Mouse (Mus musculus): ENCODE measurements around the gene Dach2. TPM values are rescaled to one million over a fixed set of nuclear protein-coding genes. Genes with fewer than 3 reads are reported as not detected.
"Not testable (repeated sequence)": the region's sequence is repeated elsewhere in the genome, so short reads cannot be mapped to it uniquely, and the experiment has no call there.

Gene Dach2
- total RNA-seq (2021) = 1 to 10 TPM in 1 of 2 experiments, under 1 TPM in 1; 0.56 to 1.1 TPM
- long read RNA-seq, experiment 1 = 0 reads
- long read RNA-seq, experiment 2 = 0 reads

DNA sequence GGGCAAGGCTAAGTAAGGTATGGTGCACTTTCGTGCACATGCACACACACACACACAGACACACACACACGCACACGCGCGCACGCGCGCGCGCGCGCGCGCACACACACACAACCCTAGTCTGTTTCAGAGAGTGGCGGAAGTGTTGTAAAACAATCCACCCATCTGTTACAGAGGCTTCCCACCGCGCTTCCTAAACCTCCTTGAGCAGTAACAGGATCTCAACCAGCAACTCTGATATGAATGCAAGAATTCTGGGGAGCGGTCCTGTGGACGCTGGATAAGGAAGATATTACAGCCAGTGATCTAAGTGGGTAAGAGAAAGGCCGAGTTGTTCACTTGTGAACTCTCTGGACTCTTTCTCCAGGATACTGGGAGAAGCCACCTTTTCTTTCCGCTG, at the start of gene Dach2:
Gene Dach2, plus strand, starts transcription at position 107 of the 400 bp plus-strand sequence.
- no peak for DNase-seq

GRCm38 (mm10) chrX:113252427-113252826, 44.9 kb upstream of the Dach2 start:
- DNase-seq = not testable (repeated sequence)

DNA sequence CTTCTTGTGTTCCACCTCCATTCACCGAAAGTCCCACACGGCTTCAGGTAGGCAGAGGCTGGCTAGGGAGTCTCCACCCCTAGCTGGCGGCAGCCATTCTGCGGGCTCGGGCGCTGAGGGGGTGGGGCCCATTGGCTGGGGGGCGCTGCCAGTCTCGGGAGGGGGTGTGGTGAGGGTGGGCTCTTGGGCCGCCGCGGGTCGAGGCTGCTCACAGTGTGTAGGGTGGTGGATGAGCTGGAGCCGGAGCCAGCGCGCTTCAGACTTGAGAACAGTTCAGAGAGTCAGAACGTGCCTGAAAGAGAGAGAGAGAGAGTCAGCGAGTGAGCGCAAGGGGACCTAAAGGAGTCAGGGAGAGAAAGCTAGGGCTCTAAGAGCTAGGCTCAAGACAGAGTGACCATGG, 721 bp downstream of the Dach2 start:
- DNase-seq = peak; percentile 60

DNA sequence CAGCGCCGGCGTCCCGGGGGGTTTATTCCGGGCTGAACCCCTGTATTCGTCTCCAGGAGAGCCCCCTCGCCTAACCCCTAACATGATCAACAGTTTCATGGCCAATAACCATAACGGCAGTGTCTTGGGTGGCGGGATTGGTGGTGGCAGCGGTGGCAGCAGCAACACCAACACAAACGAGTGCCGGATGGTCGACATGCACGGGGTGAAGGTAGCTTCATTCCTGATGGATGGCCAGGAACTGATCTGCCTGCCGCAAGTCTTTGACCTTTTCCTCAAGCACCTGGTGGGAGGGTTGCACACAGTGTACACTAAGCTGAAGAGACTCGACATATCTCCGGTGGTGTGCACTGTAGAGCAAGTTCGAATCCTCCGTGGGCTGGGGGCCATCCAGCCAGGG, 1.2 kb downstream of the Dach2 start:
- DNase-seq = no peak

DNA sequence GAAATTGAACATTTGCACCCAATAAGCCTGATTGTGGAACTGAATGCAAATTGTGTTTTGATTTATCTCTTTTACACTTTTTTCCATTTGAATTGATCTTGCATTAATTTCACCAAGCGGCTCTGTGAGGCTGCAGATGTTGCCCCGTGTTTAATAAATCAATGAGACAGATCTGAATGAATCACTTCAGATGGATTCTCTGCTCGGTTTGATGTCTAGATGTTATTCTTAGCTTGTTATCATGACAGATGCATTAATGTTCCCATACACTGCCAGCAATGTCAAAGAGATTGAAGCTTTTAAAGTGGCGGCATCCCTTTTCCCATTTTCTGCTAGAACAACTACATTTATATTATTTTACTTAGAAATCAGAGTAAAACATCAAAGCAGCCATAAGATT, 7.0 kb downstream of the Dach2 start:
- DNase-seq = no peak

- no peak for DNase-seq
Measured at GRCm38 (mm10) chrX:113338143-113338542, 40.8 kb downstream of the Dach2 start.

GRCm38 (mm10) chrX:113394417-113394816, 97.1 kb downstream of the Dach2 start:
- no peak for DNase-seq

GRCm38 (mm10) chrX:113408756-113409155, 111.4 kb downstream of the Dach2 start:
- DNase-seq = no peak

DNA sequence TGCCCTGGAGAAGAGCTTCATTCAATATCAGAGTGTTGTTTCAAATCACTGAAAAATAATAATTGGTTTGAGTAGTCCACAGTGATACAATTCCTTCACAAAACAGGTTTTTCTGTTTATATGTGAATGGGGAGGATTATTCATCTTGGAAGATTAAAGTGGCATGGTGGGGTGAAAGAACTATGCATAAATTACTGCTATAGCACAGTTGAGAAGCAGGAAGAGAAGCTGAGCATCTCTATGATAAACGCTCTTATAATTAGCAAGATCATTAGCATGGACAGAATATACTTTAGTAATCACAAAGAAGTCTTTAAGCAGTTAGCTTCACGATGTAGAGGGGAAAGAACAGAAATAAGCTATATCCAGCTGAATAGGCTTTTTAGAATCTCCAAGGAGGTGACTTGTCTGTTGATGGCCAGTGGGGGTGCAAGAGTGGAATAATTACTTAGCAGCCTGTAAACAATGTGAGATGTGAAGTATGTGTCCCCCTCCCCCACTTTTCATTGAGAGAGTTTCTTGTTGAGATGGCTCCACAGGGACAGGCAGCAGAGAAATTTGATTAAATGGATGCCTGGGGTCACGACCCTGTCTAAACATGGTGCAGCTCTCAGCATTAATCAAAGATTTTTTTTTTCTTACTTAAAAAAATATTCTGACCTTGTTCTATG, 124.3 kb downstream of the Dach2 start:
- no peak for DNase-seq

- no peak for DNase-seq
Measured at GRCm38 (mm10) chrX:113482131-113482530, 184.8 kb downstream of the Dach2 start.

GRCm38 (mm10) chrX:113545106-113545505, 247.8 kb downstream of the Dach2 start:
- DNase-seq = peak in 1 of 2 experiments; percentile 11

GRCm38 (mm10) chrX:113563897-113564296, 266.6 kb downstream of the Dach2 start:
- no peak for DNase-seq

GRCm38 (mm10) chrX:113666069-113666468, 368.8 kb downstream of the Dach2 start:
- no peak for DNase-seq

DNA sequence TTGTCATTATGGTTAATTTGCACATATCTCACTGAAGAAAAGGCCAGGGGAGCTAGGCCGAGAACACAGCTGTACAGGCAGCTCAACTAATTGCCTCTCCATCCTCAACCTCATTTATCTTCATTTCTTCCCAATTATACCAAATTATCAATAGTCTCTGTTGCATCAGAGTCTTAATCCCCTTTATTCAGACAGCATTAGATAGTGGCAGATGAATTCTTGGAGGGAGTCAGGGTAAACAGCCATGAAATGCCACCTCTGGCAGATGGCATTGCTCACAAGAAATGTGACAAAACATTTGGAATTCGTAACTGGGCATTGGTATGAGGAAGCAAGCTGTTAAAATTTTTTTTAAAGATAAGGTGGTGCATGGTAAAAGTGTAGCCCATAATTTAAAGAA, 389.9 kb downstream of the Dach2 start:
- no peak for DNase-seq

GRCm38 (mm10) chrX:113712363-113712762, 415.1 kb downstream of the Dach2 start:
- DNase-seq = no peak

GRCm38 (mm10) chrX:113724124-113724523, 426.8 kb downstream of the Dach2 start:
- no peak for DNase-seq

DNA sequence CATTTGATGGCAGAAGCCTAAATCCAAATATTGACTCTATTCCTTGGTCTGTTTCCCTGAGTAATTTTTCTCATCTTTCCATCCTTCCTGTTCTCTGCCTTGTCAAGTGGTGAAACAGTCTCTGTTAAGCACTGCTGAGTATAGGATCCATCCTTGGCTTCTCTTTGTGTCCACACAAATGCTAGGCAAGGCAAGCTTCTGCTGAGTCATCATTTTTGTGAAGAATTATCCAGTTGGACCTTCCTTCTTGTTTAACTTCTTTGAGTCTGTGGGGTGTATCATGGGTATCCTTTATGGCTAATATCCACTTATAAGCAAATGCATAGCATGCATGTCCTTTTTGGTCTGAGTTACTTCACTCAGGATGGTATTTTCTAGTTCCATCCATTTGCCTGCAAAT, 449.8 kb downstream of the Dach2 start:
- no peak for DNase-seq

DNA sequence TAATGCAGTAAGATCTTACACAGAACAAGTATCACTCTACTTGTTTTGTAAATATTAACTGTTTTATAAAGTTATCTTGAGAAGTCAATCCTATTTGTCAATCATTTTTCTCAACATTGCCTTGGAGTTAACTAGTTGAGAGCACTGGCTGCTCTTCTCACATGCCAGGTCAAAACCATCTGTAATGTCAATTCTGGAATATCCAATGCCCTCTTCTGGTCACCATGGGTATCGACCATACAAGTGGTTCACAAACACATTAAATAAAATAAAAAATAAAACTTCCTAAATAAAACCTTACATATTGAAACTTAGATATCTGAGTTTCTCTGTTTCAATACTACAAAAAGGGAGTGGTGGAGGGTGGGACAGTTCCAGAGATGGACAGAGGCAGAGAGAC, 495.0 kb downstream of the Dach2 start:
- DNase-seq = no peak

DNA sequence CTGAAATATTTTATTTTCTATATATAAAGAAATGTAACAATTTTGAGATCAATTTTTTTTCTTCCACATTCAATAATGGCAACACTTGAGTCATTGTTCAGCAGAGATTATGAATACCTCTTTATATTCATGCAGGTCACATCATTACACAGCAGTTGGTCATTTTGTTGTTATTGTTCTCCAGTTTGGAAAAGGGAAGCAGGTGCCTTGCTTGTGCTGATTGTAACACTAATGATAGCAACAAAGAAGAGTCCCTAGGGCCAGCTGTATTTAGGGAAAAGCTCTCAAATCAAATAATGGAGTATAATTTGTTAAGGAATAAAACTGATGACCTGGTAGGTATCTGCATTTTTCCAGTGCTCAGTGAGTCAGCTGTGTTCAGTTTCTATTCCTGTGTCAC, 513.1 kb downstream of the Dach2 start:
- DNase-seq = no peak

- DNase-seq = no peak
Measured at GRCm38 (mm10) chrX:113826810-113827209, 529.5 kb downstream of the Dach2 start.

DNA sequence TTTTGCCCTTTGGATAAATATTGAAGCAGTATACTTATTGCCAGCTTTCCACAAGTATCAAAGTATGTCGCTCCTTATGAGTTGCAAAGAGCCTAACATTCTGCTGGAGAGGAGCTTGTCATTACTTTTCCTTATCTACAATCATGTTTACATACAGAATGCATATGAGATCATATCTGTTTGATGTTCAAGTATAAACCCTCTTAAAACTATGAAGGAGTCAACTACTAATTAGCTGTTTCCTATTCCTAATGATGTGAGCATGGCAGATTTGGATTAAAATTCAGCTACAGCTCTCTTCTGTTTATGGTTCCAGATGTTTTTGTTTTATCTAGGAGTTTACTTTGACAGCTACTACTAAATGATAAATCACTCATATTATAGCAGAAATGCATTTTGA, 535.8 kb downstream of the Dach2 start:
- no peak for DNase-seq

DNA sequence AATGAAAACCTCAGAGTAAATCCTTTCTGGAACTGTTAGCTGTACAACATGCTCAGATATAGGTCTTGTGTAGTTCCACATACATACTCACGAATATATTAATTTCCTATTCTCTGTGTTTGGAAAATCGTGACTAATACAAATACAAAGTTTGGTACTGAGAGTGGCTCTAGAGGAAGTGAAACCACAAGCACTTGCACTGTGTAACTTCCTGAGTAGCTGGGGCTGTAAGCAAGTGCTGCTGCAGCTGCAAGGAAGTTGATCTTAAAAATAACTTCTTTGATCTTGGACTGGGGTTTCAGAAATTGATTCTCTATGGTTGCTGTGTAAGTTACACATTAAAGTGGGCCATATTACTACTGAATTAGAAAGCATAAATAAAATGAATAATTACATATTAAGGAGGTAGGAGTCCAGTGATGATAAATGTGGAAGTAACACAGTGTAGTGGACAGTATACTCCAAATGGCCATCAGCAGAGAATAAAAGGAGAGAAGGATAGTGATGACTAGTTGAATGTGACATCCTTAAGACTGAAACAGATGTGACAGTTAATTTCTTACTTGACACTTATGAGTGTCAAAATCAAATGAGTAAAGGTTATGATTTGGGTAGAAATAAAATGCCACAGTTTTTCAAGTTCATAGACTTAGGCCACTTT, 570.7 kb downstream of the Dach2 start:
- no peak for DNase-seq
